13 mouse cellular contexts compared by ENCODE assay signal in the genomic region with DNA sequence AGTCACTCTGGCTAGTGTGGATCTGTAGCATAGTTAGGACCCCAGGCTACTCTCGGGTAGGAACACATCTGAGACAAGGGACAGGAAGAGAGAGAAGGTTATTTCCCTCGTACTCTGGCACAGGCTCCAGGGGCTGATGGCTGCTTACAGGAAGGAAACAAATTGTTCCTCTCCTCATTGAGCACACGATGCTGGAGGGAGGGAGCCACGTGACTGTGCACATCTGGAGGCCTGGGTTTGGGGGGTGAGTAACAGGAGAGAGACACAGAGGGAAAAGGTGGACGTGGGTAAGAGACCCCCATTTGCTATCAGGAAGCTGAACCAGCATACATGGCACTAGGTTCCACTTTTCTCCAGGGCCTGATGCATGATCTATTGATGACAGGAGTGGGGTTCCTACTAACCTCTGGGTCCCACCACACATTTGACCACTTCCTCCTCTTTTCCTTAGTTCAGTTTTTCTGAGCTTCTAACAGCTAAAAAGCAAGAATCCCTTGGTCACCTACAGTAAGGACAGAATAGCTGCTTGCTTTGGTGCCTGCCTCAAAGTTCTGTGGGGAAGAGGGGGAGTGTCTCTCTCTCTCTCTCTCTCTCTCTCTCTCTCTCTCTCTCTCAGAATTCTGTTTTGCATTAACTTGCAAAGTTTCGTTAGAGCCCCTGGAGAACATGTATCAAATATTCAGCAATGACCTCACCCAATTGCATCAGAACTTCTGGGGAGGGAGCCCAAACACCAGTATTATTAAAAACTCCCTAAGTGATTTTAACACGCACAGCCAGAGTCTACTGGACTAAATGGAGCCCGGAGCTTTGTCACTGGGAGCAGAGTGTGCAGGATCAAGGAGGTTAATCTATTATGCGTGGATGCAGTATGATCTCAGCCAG. TPM values are rescaled to one million over a fixed set of nuclear protein-coding genes. Genes with fewer than 3 reads are reported as not detected.
A peak's percentile ranks its signal among the peaks of the same experiment; 100 is the strongest.
DNase-seq lines count a peak whose midpoint lies in the region; ATAC-seq and TF ChIP-seq lines count a peak whose summit lies in the region.
"Had no signal": no experiment of that assay in that cellular context is flagged by ENCODE, and none has a peak within 500 bp of the region (broad histone marks: within the 10 kb centered on the region; RNA-seq: fewer than 3 reads in every experiment).

No protein-coding gene starts in this region.

- TF ChIP-seq CTCF in liver, postnatal 0 days (IDR thresholded peaks at IDR 0.05; ENCODE audit: low read depth) = no peak
- TF ChIP-seq CTCF in bone marrow macrophage, adult 2 months (IDR thresholded peaks at IDR 0.05; ENCODE audit: low read depth, low read length) = no peak

- no peak overlapping the region for H3K27ac ChIP-seq in liver, postnatal 0 days (ENCODE audit: low read depth)
- peak overlapping the region; percentile 82 for H3K27ac ChIP-seq in bone marrow macrophage, adult 2 months (ENCODE audit: insufficient read depth, low read depth, low read length)
- peak overlapping the region; percentile 76 for H3K27ac ChIP-seq in limb, embryonic 12.5 days
- H3K27ac ChIP-seq: forebrain, embryonic 12.5 days; liver, embryonic 13.5 days; midbrain, embryonic 10.5 days; neural tube, embryonic 13.5 days had no signal

- 27% methylated on average over 9 of the region's 9 CpGs for WGBS in liver, postnatal 0 days (ENCODE audit: insufficient replicate concordance)
- 25% methylated on average over 9 of the region's 9 CpGs for WGBS in limb, embryonic 12.5 days

- DNase-seq in liver, postnatal 0 days = no peak
- DNase-seq in liver = no peak
- DNase-seq in thymus, postnatal 25 days = peak; percentile 31
- DNase-seq in frontal cortex, postnatal 10 days (ENCODE audit: low spot score in 2 of 2) = no peak
- DNase-seq in cerebellum, adult 18-20 months = no peak
- DNase-seq: gastrocnemius, postnatal 25 days; kidney, postnatal 10 days; liver, embryonic 13.5 days had no signal

- no peak overlapping the region for H3K9ac ChIP-seq in liver, postnatal 0 days (replicated peaks)
- H3K9ac ChIP-seq in limb, embryonic 12.5 days (replicated peaks) = no peak overlapping the region
- H3K9ac ChIP-seq: forebrain, embryonic 12.5 days; liver, embryonic 13.5 days; neural tube, embryonic 13.5 days had no signal

- no peaks in the 10 kb centered on the region for H3K27me3 ChIP-seq in liver, postnatal 0 days (ENCODE audit: insufficient read depth, low read length)
- H3K27me3 ChIP-seq in limb, embryonic 12.5 days = no peaks in the 10 kb centered on the region
- H3K27me3 ChIP-seq: forebrain, embryonic 12.5 days; liver, embryonic 13.5 days; neural tube, embryonic 13.5 days had no signal

- no peaks in the 10 kb centered on the region for H3K9me3 ChIP-seq in liver, postnatal 0 days (ENCODE audit: low read length)
- H3K9me3 ChIP-seq in limb, embryonic 12.5 days = no peaks in the 10 kb centered on the region
- H3K9me3 ChIP-seq: forebrain, embryonic 12.5 days; liver, embryonic 13.5 days; midbrain, embryonic 10.5 days; neural tube, embryonic 13.5 days had no signal

- peak; percentile 19; the same call in 1 of the 2 replicates for ATAC-seq in liver, postnatal 0 days
- ATAC-seq in limb, embryonic 12.5 days (ENCODE audit: insufficient number of reproducible peaks, insufficient read depth, low FRiP score, low TSS enrichment, low read depth) = no peak

- no peak overlapping the region for H3K4me3 ChIP-seq in liver, postnatal 0 days (ENCODE audit: low read depth, low read length)
- H3K4me3 ChIP-seq in bone marrow macrophage, adult 2 months (ENCODE audit: insufficient read depth, low read length) = no peak overlapping the region
- H3K4me3 ChIP-seq in limb, embryonic 12.5 days (replicated peaks) = no peak overlapping the region
- H3K4me3 ChIP-seq: forebrain, embryonic 12.5 days; liver, embryonic 13.5 days; midbrain, embryonic 10.5 days; neural tube, embryonic 13.5 days had no signal

- H3K4me2 ChIP-seq in liver, postnatal 0 days (ENCODE audit: low read depth, low read length) = no peak overlapping the region
- no peak overlapping the region for H3K4me2 ChIP-seq in limb, embryonic 12.5 days
- H3K4me2 ChIP-seq: forebrain, embryonic 12.5 days; liver, embryonic 13.5 days; neural tube, embryonic 13.5 days had no signal

- peaks cover 16% of the 10 kb centered on the region for H3K4me1 ChIP-seq in liver, postnatal 0 days (ENCODE audit: insufficient read depth)
- peaks cover 43% of the 10 kb centered on the region for H3K4me1 ChIP-seq in bone marrow macrophage, adult 2 months (ENCODE audit: control insufficient read depth, insufficient read depth, low read length)
- H3K4me1 ChIP-seq in limb, embryonic 12.5 days (replicated peaks) = peaks cover 43% of the 10 kb centered on the region

- no peaks in the 10 kb centered on the region for H3K36me3 ChIP-seq in liver, postnatal 0 days (replicated peaks; ENCODE audit: insufficient read depth, low read length)
- H3K36me3 ChIP-seq in limb, embryonic 12.5 days = no peaks in the 10 kb centered on the region
- H3K36me3 ChIP-seq: forebrain, embryonic 12.5 days; liver, embryonic 13.5 days; midbrain, embryonic 10.5 days; neural tube, embryonic 13.5 days had no signal

- TF ChIP-seq EP300 in liver, postnatal 0 days (IDR thresholded peaks at IDR 0.05; ENCODE audit: low read depth) = no peak

- no peak for TF ChIP-seq POLR2A in bone marrow macrophage, adult 2 months (IDR thresholded peaks at IDR 0.05; ENCODE audit: borderline replicate concordance, low read depth, low read length)

RNA-seq across cellular contexts. Expression of a gene that starts 29.7 kb away (rescaled TPM):
- polyA plus RNA-seq in liver, postnatal 0 days (2015; fragmentation: Nextera tagmentation; extraction: Ambion mirVana) = not detected in 2 replicates
- not detected in 2 replicates for polyA plus RNA-seq in bone marrow macrophage, adult 2 months (2012; ENCODE audit: insufficient read depth, insufficient read length, missing spikeins)
- polyA plus RNA-seq in limb, embryonic 12.5 days (2016; fragmentation: Nextera tagmentation; extraction: Ambion mirVana) = 4.6 and 5.5 TPM in 2 replicates

RNA-seq across cellular contexts. Expression of a gene that starts 37.1 kb away (rescaled TPM):
- 1.4 and 1.5 TPM in 2 replicates for polyA plus RNA-seq in liver, postnatal 0 days (2015; fragmentation: Nextera tagmentation; extraction: Ambion mirVana)
- polyA plus RNA-seq in bone marrow macrophage, adult 2 months (2012; ENCODE audit: insufficient read depth, insufficient read length, missing spikeins) = 8.7 and 9.3 TPM in 2 replicates
- 56.4 and 68.6 TPM in 2 replicates for polyA plus RNA-seq in limb, embryonic 12.5 days (2016; fragmentation: Nextera tagmentation; extraction: Ambion mirVana)
